33 mouse cellular contexts compared by ENCODE assay signal in genomic region chr6:42689761-42690160, GRCm38 (mm10). TPM values are rescaled to one million over a fixed set of nuclear protein-coding genes. Genes with fewer than 3 reads are reported as not detected.
"Had no signal": no experiment of that assay in that cellular context is flagged by ENCODE, and none has a peak within 500 bp of the region (broad histone marks: within the 10 kb centered on the region; RNA-seq: fewer than 3 reads in every experiment).

No protein-coding gene starts in this region.

- DNase-seq: kidney, adult 11 months; kidney, adult 8-10 months; kidney, postnatal 10 days; kidney, postnatal 36 days; layer of hippocampus, postnatal 36 days; lung, adult 18-20 months; lung, postnatal 14 days; lung, postnatal 4 days; thymus, adult 2 months; thymus, postnatal 14 days; thymus, postnatal 4 days had no signal

- ATAC-seq: intestine, embryonic 15.5 days; midbrain, embryonic 13.5 days; midbrain, embryonic 16.5 days had no signal

- H3K4me2 ChIP-seq: intestine, embryonic 15.5 days; kidney, embryonic 15.5 days; midbrain, embryonic 13.5 days; neural tube, embryonic 13.5 days had no signal

- H3K4me3 ChIP-seq: intestine, embryonic 15.5 days; kidney, embryonic 15.5 days; left cerebral cortex, adult 2 months; midbrain, embryonic 10.5 days; midbrain, embryonic 13.5 days; myocyte; neural tube, embryonic 13.5 days had no signal

- H3K4me1 ChIP-seq: intestine, embryonic 15.5 days had no signal

- H3K9me3 ChIP-seq: intestine, embryonic 15.5 days; kidney, embryonic 15.5 days; midbrain, embryonic 10.5 days; midbrain, embryonic 13.5 days; neural tube, embryonic 13.5 days had no signal

- H3K27ac ChIP-seq: intestine, embryonic 15.5 days; kidney, embryonic 15.5 days; left cerebral cortex, adult 2 months; midbrain, embryonic 10.5 days; midbrain, embryonic 13.5 days; neural tube, embryonic 13.5 days; stomach, postnatal 0 days had no signal

- H3K27me3 ChIP-seq: intestine, embryonic 15.5 days; kidney, embryonic 15.5 days; midbrain, embryonic 13.5 days; neural tube, embryonic 13.5 days had no signal

- H3K9ac ChIP-seq: intestine, embryonic 15.5 days; kidney, embryonic 15.5 days; midbrain, embryonic 13.5 days; neural tube, embryonic 13.5 days had no signal

RNA-seq across cellular contexts. Expression of gene Tcaf1, which starts 20.1 kb away (rescaled TPM):
- total RNA-seq: monocyte, adult 5-6 weeks had no signal

RNA-seq across cellular contexts. Expression of gene Tcaf2, which starts 44.7 kb away (rescaled TPM):
- total RNA-seq: monocyte, adult 5-6 weeks; neutrophil, adult 5-6 weeks had no signal

RNA-seq across cellular contexts. Expression of gene Olfr453, which starts 49.4 kb away (rescaled TPM):
- total RNA-seq: layer of hippocampus, adult 8-10 months; layer of hippocampus, postnatal 10 days; layer of hippocampus, postnatal 36 days; left cerebral cortex, adult 2 months; left cerebral cortex, postnatal 10 days; left cerebral cortex, postnatal 36 days; megakaryocyte, adult 5-6 weeks; monocyte, adult 5-6 weeks had no signal
- polyA plus RNA-seq: intestine, embryonic 15.5 days; kidney, embryonic 15.5 days; limb, embryonic 11.5 days; limb, embryonic 14.5 days; lung, embryonic 16.5 days; midbrain, embryonic 10.5 days; midbrain, embryonic 13.5 days; midbrain, embryonic 16.5 days; myocyte; neural tube, embryonic 13.5 days; small intestine, adult 2 months; spleen, adult 2 months; stomach, embryonic 14.5 days; stomach, postnatal 0 days; thymus, adult 2 months had no signal
